Mouse (Mus musculus) small intestine, adult 2 months (tissue): ENCODE data around the gene Pdss2.

Source experiments
- CTCF ChIP-seq: fragments of 200-500 bp; IDR thresholded peaks from 2 replicates; pipeline ENCODE4 v1.5.1; 2012; ENCODE audit warnings: low read depth, mild to moderate bottlenecking, control low read depth, inconsistent platforms, low read length, moderate library complexity, mixed read lengths; ENCODE audit not compliant: insufficient replicate concordance, insufficient read length; ENCODE audit errors: extremely low read depth
- POLR2A ChIP-seq: fragments of 200-500 bp; IDR thresholded peaks from 2 replicates; pipeline ENCODE4 v1.6.1; 2012; ENCODE audit warnings: low read depth, mild to moderate bottlenecking, control low read depth, inconsistent platforms, low read length, moderate library complexity

- TF ChIP-seq CTCF (no peak), POLR2A (no peak)
Observed at GRCm38 (mm10) chr10:43310781-43311392, 89.6 kb downstream of the Pdss2 start.
